Mouse (Mus musculus) liver, embryonic 11.5 days (tissue): Measurements from ENCODE around the gene Rnf121. TPM values are rescaled to one million over a fixed set of nuclear protein-coding genes. Genes with fewer than 3 reads are reported as not detected.

ENCODE experiments used
- ATAC-seq: fragments of 200-750 bp; cut with Nextera tagmentation; replicated peaks from 2 replicates; pipeline ENCODE4 v1.8.0; 2017; ENCODE audit warnings: moderate number of reproducible peaks, mild to moderate bottlenecking, moderate TSS enrichment, moderate library complexity; ENCODE audit not compliant: low FRiP score
- DNase-seq: peaks from one replicate; pipeline ENCODE4 v3.0.0-alpha.2; 2017; ENCODE audit warnings: low spot score
- H3K27ac ChIP-seq: fragments of 300-500 bp; sonication (generic); 2 replicates; pipeline ENCODE4 v1.5.1; 2014; ENCODE audit warnings: mild to moderate bottlenecking, low read depth, low read length, control low read depth
- H3K27me3 ChIP-seq: fragments of 300-500 bp; sonication (generic); replicated peaks from 2 replicates; pipeline ENCODE4 v1.6.1; 2014; ENCODE audit warnings: low read length, mixed read lengths; ENCODE audit not compliant: control insufficient read depth, insufficient read depth
- H3K36me3 ChIP-seq: fragments of 300-500 bp; sonication (generic); 2 replicates; pipeline ENCODE4 v1.6.1; 2014; ENCODE audit warnings: mild to moderate bottlenecking, low read length, moderate library complexity, mixed read lengths; ENCODE audit not compliant: control insufficient read depth, insufficient read depth
- H3K4me1 ChIP-seq: fragments of 300-500 bp; sonication (generic); replicated peaks from 2 replicates; pipeline ENCODE4 v1.6.1; 2014; ENCODE audit warnings: low read length, mixed read lengths; ENCODE audit not compliant: control insufficient read depth, insufficient read depth
- H3K4me2 ChIP-seq: fragments of 300-500 bp; sonication (generic); 2 replicates; pipeline ENCODE4 v1.6.1; 2014; ENCODE audit warnings: mild to moderate bottlenecking, control low read depth, moderate library complexity
- H3K4me3 ChIP-seq: fragments of 300-500 bp; sonication (generic); 2 replicates; pipeline ENCODE4 v1.5.1; 2014; ENCODE audit warnings: low read depth, low read length, control low read depth
- H3K9ac ChIP-seq: fragments of 300-500 bp; sonication (generic); 2 replicates; pipeline ENCODE4 v1.6.1; 2014; ENCODE audit warnings: low read depth, low read length, control low read depth
- H3K9me3 ChIP-seq: fragments of 300-500 bp; sonication (generic); 2 replicates; pipeline ENCODE4 v1.6.1; 2016; ENCODE audit warnings: low read length, inconsistent platforms, mixed read lengths; ENCODE audit not compliant: control insufficient read depth
- WGBS: fragments of 180-500 bp; shearing (Covaris S2); extraction: QIAGEN DNeasy Blood & Tissue Kit; methylation state at CpG from one replicate; pipeline ENCODE4 v1.1.7; 2014; 5-methylcytosine and 5-hydroxymethylcytosine counted together
- polyA plus RNA-seq: library from polyadenylated mRNA; unstranded; fragments of >200 nt; fragmentation: Nextera tagmentation; extraction: Ambion mirVana; gene quantifications from 2 replicates; pipeline ENCODE4 v1.2.1, GENCODE M21; 2014

Gene Rnf121
- polyA plus RNA-seq, 1 experiment from 2014 or later, result 16.4 TPM

DNA sequence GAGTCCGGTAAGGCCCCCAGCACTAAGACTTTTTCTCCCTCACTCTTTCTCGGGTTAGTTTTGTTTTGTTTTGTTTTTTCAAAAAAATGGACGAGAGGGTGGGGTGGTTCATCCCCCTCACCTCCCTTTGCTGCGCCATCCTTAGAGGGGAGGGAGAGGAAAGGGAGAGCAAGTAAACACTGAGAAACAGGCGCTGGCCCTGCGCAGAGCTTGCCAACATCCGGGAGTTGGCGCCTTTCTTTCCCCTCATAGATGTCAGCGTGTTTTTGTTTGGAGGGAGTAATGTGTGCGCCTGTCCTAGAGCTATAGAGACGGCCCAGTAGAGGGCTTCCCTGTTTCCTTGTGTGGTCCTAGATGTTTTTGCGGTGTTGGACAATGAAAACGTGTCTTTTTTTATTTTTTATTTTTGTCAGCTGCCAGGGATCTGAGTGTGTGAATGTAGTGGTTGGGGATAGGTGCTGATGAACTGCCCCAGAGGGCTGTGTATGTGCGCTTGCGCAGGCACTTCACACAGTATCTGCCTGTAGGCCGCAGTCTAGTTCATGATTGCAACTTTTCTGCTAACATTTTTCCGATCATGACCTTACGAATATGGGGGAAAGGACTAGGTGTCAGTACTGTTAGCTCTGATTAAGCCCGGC lies 94.3 kb downstream of the Rnf121 start:
- no peaks in the 10 kb centered on the region for H3K27me3 ChIP-seq
- H3K4me3 ChIP-seq, result peak overlapping the region; percentile 79
- no peaks in the 10 kb centered on the region for H3K36me3 ChIP-seq
- peak overlapping the region; percentile 97 for H3K4me2 ChIP-seq
- DNase-seq, result peak; percentile 70
- peak overlapping the region; percentile 80 for H3K9ac ChIP-seq
- peaks cover 32% of the 10 kb centered on the region for H3K4me1 ChIP-seq
- 12% methylated on average over 19 of the region's 19 CpGs for WGBS
- peak; percentile 45 for ATAC-seq
- H3K9me3 ChIP-seq, result no peaks in the 10 kb centered on the region
- H3K27ac ChIP-seq, result peak overlapping the region; percentile 98

DNA sequence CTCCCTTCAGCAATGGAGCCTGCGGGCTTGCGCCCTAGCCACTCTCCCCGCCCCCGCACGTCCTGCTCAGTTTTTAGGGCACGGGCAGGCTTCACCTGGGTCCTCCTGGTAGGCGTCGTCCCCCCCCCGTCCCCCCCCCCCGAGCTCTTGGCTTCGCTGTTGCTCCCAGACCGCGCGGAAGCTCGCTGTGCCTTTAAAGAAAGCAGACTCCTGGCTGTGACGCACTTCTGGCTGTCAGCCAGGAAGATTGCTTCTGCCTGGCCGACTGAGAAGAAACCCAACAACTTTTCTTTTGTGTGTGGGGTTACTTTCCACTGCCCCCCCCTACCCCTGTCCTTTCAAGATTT lies 94.9 kb downstream of the Rnf121 start:
- Histone ChIP-seq H3K4me2 (peak overlapping the region; percentile 97), H3K4me1 (peaks cover 35% of the 10 kb centered on the region), H3K9ac (peak overlapping the region; percentile 80), H3K27me3 (no peaks in the 10 kb centered on the region), H3K9me3 (no peaks in the 10 kb centered on the region), H3K36me3 (no peaks in the 10 kb centered on the region), H3K27ac (peak overlapping the region; percentile 98), H3K4me3 (peak overlapping the region; percentile 79)
- DNase-seq (no peak), ATAC-seq (peak; percentile 62)
- 0% methylated on average over 12 of the region's 17 CpGs for WGBS

DNA sequence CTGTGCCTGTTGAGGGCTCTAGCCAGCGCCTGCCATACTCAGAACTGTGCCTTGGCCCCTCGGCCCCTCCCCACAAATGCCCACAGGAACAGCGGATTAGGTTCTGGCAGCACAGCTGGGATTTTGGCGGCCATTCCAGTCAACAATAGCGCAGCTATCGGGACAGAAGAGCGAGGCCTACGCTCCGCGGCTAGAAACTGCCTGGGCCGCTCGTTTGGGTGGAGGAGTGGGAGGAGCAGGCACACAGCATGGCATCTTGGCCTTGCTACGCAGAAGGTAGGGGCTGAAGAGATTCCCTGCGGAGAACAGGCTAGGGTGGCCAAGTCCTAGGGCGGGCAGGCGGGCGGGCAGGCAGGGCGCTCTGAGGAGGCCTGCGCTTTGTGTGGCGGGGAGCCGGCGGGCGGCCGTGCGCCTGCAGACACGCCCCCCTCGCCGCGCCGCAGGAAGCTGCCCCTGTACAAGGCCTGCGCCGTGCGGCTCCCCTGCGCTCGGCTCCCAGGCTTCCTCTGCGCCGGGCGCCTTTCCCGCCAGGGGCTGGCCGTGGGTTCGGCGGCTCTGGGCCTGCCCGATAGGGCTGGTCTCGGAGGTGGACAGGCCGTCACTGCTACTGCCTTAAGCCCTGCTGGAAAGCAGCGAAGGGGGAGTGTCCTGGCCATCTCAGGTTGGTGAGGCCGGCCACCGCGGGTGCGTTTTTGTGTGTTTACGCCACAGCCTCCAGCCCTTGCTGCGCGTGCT lies 95.4 kb downstream of the Rnf121 start:
- H3K4me1 ChIP-seq, result peaks cover 39% of the 10 kb centered on the region
- ATAC-seq, result peak; percentile 84
- DNase-seq, result peak; percentile 90
- H3K27ac ChIP-seq, result peak overlapping the region; percentile 98
- H3K4me3 ChIP-seq, result peak overlapping the region; percentile 79
- under 1% methylated on average over 52 of the region's 53 CpGs for WGBS
- peak overlapping the region; percentile 97 for H3K4me2 ChIP-seq
- no peaks in the 10 kb centered on the region for H3K36me3 ChIP-seq
- H3K9me3 ChIP-seq, result no peaks in the 10 kb centered on the region
- peak overlapping the region; percentile 80 for H3K9ac ChIP-seq
- no peaks in the 10 kb centered on the region for H3K27me3 ChIP-seq

Other genes with a start within 250 kb of the Rnf121 start
- gene Phox2a, start 247.2 kb downstream of the Rnf121 start, polyA plus RNA-seq, result 0.10 TPM in 1 of 2 replicates, not detected in the other
- 22.3 and 23.4 TPM in 2 replicates for gene Inppl1, start 227.2 kb downstream of the Rnf121 start, polyA plus RNA-seq
- 3.3 and 3.9 TPM in 2 replicates for gene Folr2, start 208.3 kb downstream of the Rnf121 start, polyA plus RNA-seq
- gene Anapc15, start 201.8 kb downstream of the Rnf121 start, polyA plus RNA-seq, result 94.7 and 96.2 TPM in 2 replicates
- 0.27 and 0.42 TPM in 2 replicates for gene Folr1, start 194.7 kb downstream of the Rnf121 start, polyA plus RNA-seq
- gene Lamtor1, start 159.6 kb downstream of the Rnf121 start, polyA plus RNA-seq, result 119 and 124 TPM in 2 replicates
- gene Tomt, start 159.1 kb downstream of the Rnf121 start, polyA plus RNA-seq, result 0.71 and 0.75 TPM in 2 replicates
- 5.5 and 6.4 TPM in 2 replicates for gene Lrrc51, start 131.6 kb downstream of the Rnf121 start, polyA plus RNA-seq
- 66.2 and 66.3 TPM in 2 replicates for gene Numa1, start 131.4 kb downstream of the Rnf121 start, polyA plus RNA-seq
- gene Il18bp, start 46.8 kb downstream of the Rnf121 start, polyA plus RNA-seq, result 2.4 and 3.9 TPM in 2 replicates
- gene Xndc1, start within 50 bp of the Rnf121 start, polyA plus RNA-seq, result 19.5 and 24.6 TPM in 2 replicates
- 0.71 and 0.81 TPM in 2 replicates for gene Xntrpc, start 244 bp upstream of the Rnf121 start, polyA plus RNA-seq
- not detected in 2 replicates for gene Trpc2, start 17.6 kb upstream of the Rnf121 start, polyA plus RNA-seq
- gene Art1, start 36.3 kb upstream of the Rnf121 start, polyA plus RNA-seq, result 0.38 and 1.1 TPM in 2 replicates
- gene Art5, start 44.0 kb upstream of the Rnf121 start, polyA plus RNA-seq, result 0.58 and 0.78 TPM in 2 replicates
- not detected in 2 replicates for gene Chrna10, start 51.4 kb upstream of the Rnf121 start, polyA plus RNA-seq
- 42.0 and 45.8 TPM in 2 replicates for gene Nup98, start 144.7 kb upstream of the Rnf121 start, polyA plus RNA-seq
- 40.0 and 45.5 TPM in 2 replicates for gene Pgap2, start 144.7 kb upstream of the Rnf121 start, polyA plus RNA-seq
- gene Rhog, start 190.6 kb upstream of the Rnf121 start, polyA plus RNA-seq, result 76.8 and 81.1 TPM in 2 replicates
- gene Stim1, start 202.3 kb upstream of the Rnf121 start, polyA plus RNA-seq, result 22.0 and 23.3 TPM in 2 replicates